Mouse (Mus musculus) liver, embryonic 11.5 days (tissue): Measurements from ENCODE around the gene Neurl2. TPM values are rescaled to one million over a fixed set of nuclear protein-coding genes. Genes with fewer than 3 reads are reported as not detected.

Experiments
- ATAC-seq: fragments of 200-750 bp; cut with Nextera tagmentation; replicated peaks from 2 replicates; pipeline ENCODE4 v1.8.0; 2017; ENCODE audit warnings: moderate number of reproducible peaks, mild to moderate bottlenecking, moderate TSS enrichment, moderate library complexity; ENCODE audit not compliant: low FRiP score
- DNase-seq: peaks from one replicate; pipeline ENCODE4 v3.0.0-alpha.2; 2017; ENCODE audit warnings: low spot score
- H3K27ac ChIP-seq: fragments of 300-500 bp; sonication (generic); 2 replicates; pipeline ENCODE4 v1.5.1; 2014; ENCODE audit warnings: mild to moderate bottlenecking, low read depth, low read length, control low read depth
- H3K27me3 ChIP-seq: fragments of 300-500 bp; sonication (generic); replicated peaks from 2 replicates; pipeline ENCODE4 v1.6.1; 2014; ENCODE audit warnings: low read length, mixed read lengths; ENCODE audit not compliant: control insufficient read depth, insufficient read depth
- H3K36me3 ChIP-seq: fragments of 300-500 bp; sonication (generic); 2 replicates; pipeline ENCODE4 v1.6.1; 2014; ENCODE audit warnings: mild to moderate bottlenecking, low read length, moderate library complexity, mixed read lengths; ENCODE audit not compliant: control insufficient read depth, insufficient read depth
- H3K4me1 ChIP-seq: fragments of 300-500 bp; sonication (generic); replicated peaks from 2 replicates; pipeline ENCODE4 v1.6.1; 2014; ENCODE audit warnings: low read length, mixed read lengths; ENCODE audit not compliant: control insufficient read depth, insufficient read depth
- H3K4me2 ChIP-seq: fragments of 300-500 bp; sonication (generic); 2 replicates; pipeline ENCODE4 v1.6.1; 2014; ENCODE audit warnings: mild to moderate bottlenecking, control low read depth, moderate library complexity
- H3K4me3 ChIP-seq: fragments of 300-500 bp; sonication (generic); 2 replicates; pipeline ENCODE4 v1.5.1; 2014; ENCODE audit warnings: low read depth, low read length, control low read depth
- H3K9ac ChIP-seq: fragments of 300-500 bp; sonication (generic); 2 replicates; pipeline ENCODE4 v1.6.1; 2014; ENCODE audit warnings: low read depth, low read length, control low read depth
- H3K9me3 ChIP-seq: fragments of 300-500 bp; sonication (generic); 2 replicates; pipeline ENCODE4 v1.6.1; 2016; ENCODE audit warnings: low read length, inconsistent platforms, mixed read lengths; ENCODE audit not compliant: control insufficient read depth
- WGBS: fragments of 180-500 bp; shearing (Covaris S2); extraction: QIAGEN DNeasy Blood & Tissue Kit; methylation state at CpG from one replicate; pipeline ENCODE4 v1.1.7; 2014; 5-methylcytosine and 5-hydroxymethylcytosine counted together
- polyA plus RNA-seq: library from polyadenylated mRNA; unstranded; fragments of >200 nt; fragmentation: Nextera tagmentation; extraction: Ambion mirVana; gene quantifications from 2 replicates; pipeline ENCODE4 v1.2.1, GENCODE M21; 2014

The Neurl2 gene
- polyA plus RNA-seq, 1 experiment from 2014 or later: 4.9 TPM

- H3K4me1 ChIP-seq: peaks cover 6% of the 10 kb centered on the region; the same call in 1 of the 2 replicates
- H3K36me3 ChIP-seq: peaks cover 16% of the 10 kb centered on the region
- H3K4me2 ChIP-seq: no peak overlapping the region
- no peak overlapping the region for H3K9ac ChIP-seq
- no peak for ATAC-seq
- WGBS: 94% methylated on average over 1 of the region's 1 CpGs
- no peaks in the 10 kb centered on the region for H3K27me3 ChIP-seq
- no peak for DNase-seq
- H3K4me3 ChIP-seq: no peak overlapping the region
- H3K9me3 ChIP-seq: no peaks in the 10 kb centered on the region
- no peak overlapping the region for H3K27ac ChIP-seq
These were observed 4.2 kb downstream of the Neurl2 start for GRCm38 (mm10) chr2:164829090-164829489.

- Histone ChIP-seq H3K4me1 (peaks cover 8% of the 10 kb centered on the region), H3K4me2 (no peak within 1 kb of the TSS), H3K9ac (no peak within 1 kb of the TSS), H3K9me3 (no peaks in the 10 kb centered on the region), H3K36me3 (peaks cover 16% of the 10 kb centered on the region), H3K27me3 (no peaks in the 10 kb centered on the region), H3K27ac (no peak within 1 kb of the TSS), H3K4me3 (no peak within 1 kb of the TSS)
- DNase-seq (no peak), ATAC-seq (no peak)
- 87% methylated on average over 6 of the region's 6 CpGs for WGBS
These were observed 4.8 kb downstream of the Neurl2 start, which contains the start of gene Spata25 for GRCm38 (mm10) chr2:164828437-164828836. Gene Spata25 (minus strand): TSS chr2:164828537.

GRCm38 (mm10) chr2:164827146-164827850 lies 6.0 kb downstream of the Neurl2 start:
- no peaks in the 10 kb centered on the region for H3K9me3 ChIP-seq
- H3K27ac ChIP-seq: no peak overlapping the region
- H3K4me2 ChIP-seq: no peak overlapping the region
- H3K27me3 ChIP-seq: no peaks in the 10 kb centered on the region
- 0 out of 2 replicates have a peak, but pooled peaks have one; percentile 9 for ATAC-seq
- no peak for DNase-seq
- H3K4me1 ChIP-seq: peaks cover 5% of the 10 kb centered on the region; the same call in 1 of the 2 replicates
- H3K36me3 ChIP-seq: peaks cover 16% of the 10 kb centered on the region
- H3K4me3 ChIP-seq: no peak overlapping the region
- 80% methylated on average over 16 of the region's 16 CpGs for WGBS
- H3K9ac ChIP-seq: no peak overlapping the region

GRCm38 (mm10) chr2:164825521-164825920 lies 7.7 kb downstream of the Neurl2 start:
- no peak overlapping the region for H3K4me2 ChIP-seq
- H3K36me3 ChIP-seq: peaks cover 16% of the 10 kb centered on the region
- WGBS: 95% methylated on average over 17 of the region's 17 CpGs
- no peak overlapping the region for H3K4me3 ChIP-seq
- H3K4me1 ChIP-seq: peaks cover 5% of the 10 kb centered on the region; the same call in 1 of the 2 replicates
- no peak overlapping the region for H3K27ac ChIP-seq
- no peak for DNase-seq
- no peaks in the 10 kb centered on the region for H3K9me3 ChIP-seq
- no peak overlapping the region for H3K9ac ChIP-seq
- no peaks in the 10 kb centered on the region for H3K27me3 ChIP-seq
- no peak for ATAC-seq

GRCm38 (mm10) chr2:164823969-164824368 lies 9.3 kb downstream of the Neurl2 start:
- H3K4me3 ChIP-seq: peak overlapping the region; percentile 77; the same call in 1 of the 2 replicates
- H3K27me3 ChIP-seq: no peaks in the 10 kb centered on the region
- ATAC-seq (no peak), DNase-seq (no peak)
- peaks cover 16% of the 10 kb centered on the region for H3K36me3 ChIP-seq
- H3K4me2 ChIP-seq: peak overlapping the region; percentile 79
- no peak overlapping the region for H3K9ac ChIP-seq
- H3K27ac ChIP-seq: no peak overlapping the region
- WGBS: 89% methylated on average over 4 of the region's 4 CpGs
- H3K9me3 ChIP-seq: no peaks in the 10 kb centered on the region
- peaks cover 5% of the 10 kb centered on the region; the same call in 1 of the 2 replicates for H3K4me1 ChIP-seq

GRCm38 (mm10) chr2:164823181-164823585 lies 10.1 kb downstream of the Neurl2 start:
- H3K36me3 ChIP-seq: peaks cover 16% of the 10 kb centered on the region
- DNase-seq: no peak
- peak; percentile 70 for ATAC-seq

GRCm38 (mm10) chr2:164822636-164823165 lies 10.6 kb downstream of the Neurl2 start, which contains the start of gene Zswim1:
Gene Zswim1 (plus strand): TSS chr2:164822686.
- peak within 1 kb of the TSS; percentile 57; the same call in 1 of the 2 replicates for H3K27ac ChIP-seq
- peaks cover 16% of the 10 kb centered on the region for H3K36me3 ChIP-seq
- peaks cover 8% of the 10 kb centered on the region for H3K4me1 ChIP-seq
- DNase-seq: peak; percentile 99
- peak within 1 kb of the TSS; percentile 77 for H3K4me3 ChIP-seq
- peak; percentile 99 for ATAC-seq
- WGBS: 2% methylated on average over 32 of the region's 32 CpGs
- peak within 1 kb of the TSS; percentile 79 for H3K4me2 ChIP-seq
- no peaks in the 10 kb centered on the region for H3K27me3 ChIP-seq
- peak within 1 kb of the TSS; percentile 75 for H3K9ac ChIP-seq
- H3K9me3 ChIP-seq: no peaks in the 10 kb centered on the region

More at GRCm38 (mm10) chr2:164823181-164823585, 10.1 kb downstream of the Neurl2 start:
- H3K4me3 ChIP-seq: peak overlapping the region; percentile 77
- peak overlapping the region; percentile 57; the same call in 1 of the 2 replicates for H3K27ac ChIP-seq
- WGBS: 2% methylated on average over 10 of the region's 10 CpGs
- H3K9ac ChIP-seq: peak overlapping the region; percentile 75
- H3K4me2 ChIP-seq: peak overlapping the region; percentile 79
- no peaks in the 10 kb centered on the region for H3K27me3 ChIP-seq
- peaks cover 5% of the 10 kb centered on the region; the same call in 1 of the 2 replicates for H3K4me1 ChIP-seq
- H3K9me3 ChIP-seq: no peaks in the 10 kb centered on the region

- Histone ChIP-seq H3K4me2 (no peak overlapping the region), H3K4me1 (peaks cover 7% of the 10 kb centered on the region), H3K27me3 (no peaks in the 10 kb centered on the region), H3K36me3 (peaks cover 10% of the 10 kb centered on the region), H3K4me3 (no peak overlapping the region), H3K9me3 (no peaks in the 10 kb centered on the region), H3K9ac (no peak overlapping the region), H3K27ac (no peak overlapping the region)
- 87% methylated on average over 6 of the region's 6 CpGs for WGBS
- DNase-seq (no peak), ATAC-seq (no peak)
These were observed 12.2 kb downstream of the Neurl2 start for GRCm38 (mm10) chr2:164821060-164821459.
